Mouse (Mus musculus) stomach, embryonic 15.5 days (tissue): ENCODE measurements around the gene Kdelc1. TPM values are rescaled to one million over a fixed set of nuclear protein-coding genes. Genes with fewer than 3 reads are reported as not detected.
A peak's percentile ranks its signal among the peaks of the same experiment; 100 is the strongest.

Source experiments
- ATAC-seq: fragments of 200-750 bp; cut with Nextera tagmentation; 2 replicates; pipeline ENCODE4 v1.8.0; 2017; ENCODE audit warnings: low read depth, moderate number of reproducible peaks, moderate TSS enrichment; ENCODE audit not compliant: insufficient read depth, low FRiP score
- H3K27ac ChIP-seq: fragments of 300-500 bp; sonication (generic); 2 replicates; pipeline ENCODE4 v1.5.1; 2015; ENCODE audit warnings: mild to moderate bottlenecking, inconsistent platforms
- H3K27me3 ChIP-seq: fragments of 300-500 bp; sonication (generic); replicated peaks from 2 replicates; pipeline ENCODE4 v1.6.1; 2015; ENCODE audit warnings: inconsistent platforms
- H3K36me3 ChIP-seq: fragments of 300-500 bp; sonication (generic); 2 replicates; pipeline ENCODE4 v1.6.1; 2015; ENCODE audit warnings: inconsistent platforms
- H3K4me1 ChIP-seq: fragments of 300-500 bp; sonication (generic); 2 replicates; pipeline ENCODE4 v1.6.1; 2015; ENCODE audit warnings: inconsistent platforms
- H3K4me2 ChIP-seq: fragments of 300-500 bp; sonication (generic); 2 replicates; pipeline ENCODE4 v1.6.1; 2015; ENCODE audit warnings: mild to moderate bottlenecking, inconsistent platforms
- H3K4me3 ChIP-seq: fragments of 300-500 bp; sonication (generic); replicated peaks from 2 replicates; pipeline ENCODE4 v1.5.1; 2015; ENCODE audit warnings: inconsistent platforms
- H3K9ac ChIP-seq: fragments of 300-500 bp; sonication (generic); 2 replicates; pipeline ENCODE4 v1.6.1; 2015; ENCODE audit warnings: inconsistent platforms
- H3K9me3 ChIP-seq: fragments of 300-500 bp; sonication (generic); 2 replicates; pipeline ENCODE4 v1.6.1; 2016; ENCODE audit warnings: inconsistent platforms
- WGBS: fragments of 180-500 bp; shearing (Covaris S2); methylation state at CpG from one replicate; pipeline ENCODE4 v1.1.7; 2015; 5-methylcytosine and 5-hydroxymethylcytosine counted together
- polyA plus RNA-seq: library from polyadenylated mRNA; unstranded; fragments of >200 nt; fragmentation: Nextera tagmentation; extraction: Ambion mirVana; gene quantifications from 2 replicates; pipeline ENCODE4 v1.2.1, GENCODE M21; 2015

Gene Kdelc1
- polyA plus RNA-seq, result 51.6 and 53.1 TPM in 2 replicates

DNA sequence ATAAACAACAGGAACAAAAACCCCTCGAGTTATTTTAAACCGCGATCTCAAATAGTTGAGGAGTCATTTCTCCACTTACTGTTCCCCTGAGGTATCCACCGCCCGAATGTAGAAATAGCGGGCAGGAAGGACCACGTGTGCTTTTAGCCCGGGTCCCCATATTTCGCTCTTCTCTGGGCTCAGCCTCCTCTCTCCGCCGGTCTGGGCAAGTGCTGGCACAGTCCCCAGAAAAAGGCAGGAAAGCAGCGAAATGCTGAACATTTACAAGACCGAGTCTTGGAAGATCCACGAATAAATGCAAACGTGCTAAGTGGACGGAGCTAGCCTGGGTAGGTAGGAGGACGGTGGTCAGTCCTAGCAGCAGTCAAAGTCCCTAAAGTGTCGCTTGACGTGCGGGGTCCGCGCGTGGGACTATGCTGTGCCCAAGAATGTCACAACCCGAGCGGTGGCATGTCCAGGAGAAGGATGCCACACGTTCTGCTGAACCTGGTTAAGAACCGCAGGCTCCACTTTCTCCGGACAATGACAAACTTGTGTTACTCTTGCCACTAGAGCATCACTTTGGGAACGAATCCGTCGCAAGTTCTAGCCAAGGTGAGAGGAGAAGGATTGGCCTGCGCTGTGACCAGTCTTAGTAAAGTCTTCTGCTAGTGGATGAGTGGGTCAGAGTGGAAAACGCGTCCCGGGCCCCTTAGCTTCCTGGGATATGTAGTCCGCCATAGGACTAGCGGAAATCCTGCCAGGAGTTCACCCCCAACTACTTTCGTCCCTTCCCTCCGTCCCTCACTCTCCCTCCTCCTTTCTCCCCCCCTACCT lies at the start of gene Kdelc1, which contains the start of gene Bivm:
Gene Kdelc1, minus strand, starts transcription at position 570 of the 816 bp plus-strand sequence.
Gene Bivm, plus strand, starts transcription at position 719 of the 816 bp plus-strand sequence.
- peak; percentile 95 for ATAC-seq
- Histone ChIP-seq H3K9ac (peak within 1 kb of the TSS; percentile 55), H3K36me3 (0 out of 2 replicates have a peak, but pooled peaks cover 3% of the 10 kb centered on the region), H3K4me3 (peak within 1 kb of the TSS; percentile 71), H3K4me2 (peak within 1 kb of the TSS; percentile 82), H3K27me3 (no peaks in the 10 kb centered on the region), H3K9me3 (no peaks in the 10 kb centered on the region), H3K4me1 (no peaks in the 10 kb centered on the region), H3K27ac (peak within 1 kb of the TSS; percentile 98)
- under 1% methylated on average over 39 of the region's 39 CpGs for WGBS

GRCm38 (mm10) chr1:44167859-44168383 lies 49.3 kb upstream of the Kdelc1 start:
- Histone ChIP-seq H3K4me2 (no peak overlapping the region), H3K36me3 (peaks cover 40% of the 10 kb centered on the region), H3K27me3 (no peaks in the 10 kb centered on the region), H3K4me1 (no peaks in the 10 kb centered on the region), H3K9me3 (no peaks in the 10 kb centered on the region), H3K27ac (no peak overlapping the region), H3K4me3 (no peak overlapping the region), H3K9ac (no peak overlapping the region; the same call in 1 of the 2 replicates)
- ATAC-seq, result no peak
- 96% methylated on average over 3 of the region's 3 CpGs for WGBS

DNA sequence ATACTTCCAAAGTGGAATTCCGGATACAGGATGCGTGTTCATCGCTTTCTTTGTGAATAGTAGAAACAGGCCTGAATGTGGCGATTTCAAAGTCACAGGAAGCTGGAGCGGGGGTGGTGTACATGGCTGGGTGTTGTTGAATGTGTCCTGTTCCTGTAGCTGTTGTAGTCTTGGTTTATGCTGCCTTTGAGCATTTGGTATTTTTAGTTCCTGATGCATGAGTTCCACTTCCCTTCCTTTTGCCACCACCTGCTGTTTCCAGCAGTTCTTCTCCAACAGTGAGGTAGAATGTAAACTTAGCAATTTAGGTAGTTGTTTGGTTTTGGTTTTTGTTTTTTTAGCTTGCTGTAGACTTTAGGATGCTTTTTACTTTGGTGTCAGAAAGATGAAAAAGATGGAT lies 43.8 kb upstream of the Kdelc1 start:
- no peak for ATAC-seq
- Histone ChIP-seq H3K4me2 (no peak overlapping the region), H3K9me3 (no peaks in the 10 kb centered on the region), H3K27me3 (no peaks in the 10 kb centered on the region), H3K4me1 (no peaks in the 10 kb centered on the region), H3K4me3 (no peak overlapping the region), H3K27ac (no peak overlapping the region), H3K9ac (no peak overlapping the region), H3K36me3 (peaks cover 45% of the 10 kb centered on the region)
- 96% methylated on average over 5 of the region's 5 CpGs for WGBS

- ATAC-seq, result no peak
- no peak overlapping the region for H3K4me3 ChIP-seq
- WGBS, result 88% methylated on average over 6 of the region's 6 CpGs
- H3K9ac ChIP-seq, result no peak overlapping the region
- no peak overlapping the region for H3K4me2 ChIP-seq
- H3K36me3 ChIP-seq, result peaks cover 39% of the 10 kb centered on the region
- H3K9me3 ChIP-seq, result no peaks in the 10 kb centered on the region
- no peaks in the 10 kb centered on the region for H3K4me1 ChIP-seq
- H3K27me3 ChIP-seq, result no peaks in the 10 kb centered on the region
- H3K27ac ChIP-seq, result no peak overlapping the region
These were observed 43.2 kb upstream of the Kdelc1 start for GRCm38 (mm10) chr1:44161818-44162217.

- ATAC-seq, result no peak
- no peak overlapping the region for H3K9ac ChIP-seq
- no peak overlapping the region for H3K4me2 ChIP-seq
- no peak overlapping the region for H3K27ac ChIP-seq
- H3K4me1 ChIP-seq, result no peaks in the 10 kb centered on the region
- WGBS, result 89% methylated on average over 6 of the region's 6 CpGs
- no peaks in the 10 kb centered on the region for H3K9me3 ChIP-seq
- H3K4me3 ChIP-seq, result no peak overlapping the region
- H3K36me3 ChIP-seq, result peaks cover 28% of the 10 kb centered on the region; the same call in 1 of the 2 replicates
- H3K27me3 ChIP-seq, result no peaks in the 10 kb centered on the region
These were observed 39.7 kb upstream of the Kdelc1 start for GRCm38 (mm10) chr1:44158317-44158716.

GRCm38 (mm10) chr1:44155287-44155686 lies 36.7 kb upstream of the Kdelc1 start:
- peaks cover 15% of the 10 kb centered on the region; the same call in 1 of the 2 replicates for H3K36me3 ChIP-seq
- no peak overlapping the region for H3K9ac ChIP-seq
- ATAC-seq, result no peak
- no peaks in the 10 kb centered on the region for H3K27me3 ChIP-seq
- H3K27ac ChIP-seq, result no peak overlapping the region
- no peaks in the 10 kb centered on the region for H3K4me1 ChIP-seq
- no peaks in the 10 kb centered on the region for H3K9me3 ChIP-seq
- H3K4me3 ChIP-seq, result no peak overlapping the region
- 89% methylated on average over 4 of the region's 4 CpGs for WGBS
- H3K4me2 ChIP-seq, result no peak overlapping the region

DNA sequence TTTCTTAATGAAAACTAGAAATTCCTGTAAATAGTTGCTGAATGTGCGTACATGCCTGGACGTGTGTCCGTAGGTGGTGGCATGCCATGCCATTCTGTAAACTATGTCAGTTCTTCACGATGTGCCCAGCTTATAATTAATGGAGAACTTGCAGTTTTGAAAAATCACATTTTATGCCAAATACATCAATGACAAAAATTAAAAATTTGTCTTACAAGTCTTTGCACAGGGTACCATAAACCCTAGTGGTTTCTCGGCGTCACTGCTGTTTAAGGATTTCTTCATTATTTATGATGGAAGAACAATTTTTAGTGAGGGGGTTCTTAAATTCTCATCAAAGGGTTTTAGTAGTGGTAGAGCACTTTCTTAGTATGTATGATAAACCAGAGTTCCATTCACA lies 30.1 kb upstream of the Kdelc1 start:
- no peaks in the 10 kb centered on the region for H3K27me3 ChIP-seq
- H3K9ac ChIP-seq, result peak overlapping the region; percentile 67; the same call in 1 of the 2 replicates
- H3K36me3 ChIP-seq, result 0 out of 2 replicates have a peak, but pooled peaks cover 2% of the 10 kb centered on the region
- H3K4me1 ChIP-seq, result no peaks in the 10 kb centered on the region
- H3K9me3 ChIP-seq, result no peaks in the 10 kb centered on the region
- WGBS, result 20% methylated on average over 6 of the region's 6 CpGs
- ATAC-seq, result no peak
- H3K27ac ChIP-seq, result peak overlapping the region; percentile 94; the same call in 1 of the 2 replicates
- H3K4me3 ChIP-seq, result peak overlapping the region; percentile 74
- peak overlapping the region; percentile 60 for H3K4me2 ChIP-seq

DNA sequence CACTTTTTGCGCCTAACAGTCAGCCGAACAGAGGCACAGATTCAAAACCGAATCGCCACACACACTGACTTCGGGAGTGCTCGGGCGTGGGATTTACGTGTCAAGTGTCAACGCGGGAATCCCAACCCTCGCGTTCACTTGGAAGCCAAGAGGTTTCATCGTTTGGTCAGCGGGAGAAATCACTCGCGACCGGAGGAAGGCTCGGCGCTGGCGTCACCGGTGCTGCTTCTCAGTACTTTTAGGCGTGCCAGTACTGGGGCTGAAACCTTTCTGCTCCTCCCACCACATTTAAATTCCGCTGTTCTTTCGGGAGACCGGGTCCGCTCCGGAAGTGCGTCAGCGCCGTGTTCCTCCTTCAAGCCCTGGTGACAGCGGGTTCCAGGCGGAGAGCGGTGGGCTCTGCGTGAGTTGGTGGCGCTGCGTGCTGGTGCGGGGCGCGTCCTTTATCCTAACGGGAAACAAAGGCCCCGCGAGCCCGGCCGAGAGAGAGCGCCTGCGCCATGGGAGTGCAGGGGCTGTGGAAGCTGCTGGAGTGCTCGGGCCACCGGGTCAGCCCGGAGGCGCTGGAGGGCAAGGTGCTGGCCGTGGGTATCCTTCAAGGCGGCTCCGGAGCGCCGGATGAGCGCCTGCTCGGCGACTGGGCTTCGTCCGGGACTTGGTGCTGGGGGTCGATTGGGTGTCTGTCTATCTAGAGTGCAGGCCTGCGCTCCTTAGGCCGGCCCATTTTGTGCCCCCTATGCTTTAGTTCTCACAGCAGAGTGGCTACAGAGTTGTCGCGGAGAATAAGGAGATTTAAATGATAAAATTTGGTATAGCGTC lies 29.2 kb upstream of the Kdelc1 start, which contains the start of gene Ercc5:
Gene Ercc5, plus strand, starts transcription at position 182 of the 819 bp plus-strand sequence.
- WGBS, result under 1% methylated on average over 66 of the region's 66 CpGs
- Histone ChIP-seq H3K27ac (peak within 1 kb of the TSS; percentile 94), H3K4me2 (peak within 1 kb of the TSS; percentile 60), H3K9ac (peak within 1 kb of the TSS; percentile 67), H3K9me3 (no peaks in the 10 kb centered on the region), H3K27me3 (no peaks in the 10 kb centered on the region), H3K4me1 (no peaks in the 10 kb centered on the region), H3K36me3 (peaks cover 11% of the 10 kb centered on the region; the same call in 1 of the 2 replicates), H3K4me3 (peak within 1 kb of the TSS; percentile 74)
- ATAC-seq, result peak; percentile 97

DNA sequence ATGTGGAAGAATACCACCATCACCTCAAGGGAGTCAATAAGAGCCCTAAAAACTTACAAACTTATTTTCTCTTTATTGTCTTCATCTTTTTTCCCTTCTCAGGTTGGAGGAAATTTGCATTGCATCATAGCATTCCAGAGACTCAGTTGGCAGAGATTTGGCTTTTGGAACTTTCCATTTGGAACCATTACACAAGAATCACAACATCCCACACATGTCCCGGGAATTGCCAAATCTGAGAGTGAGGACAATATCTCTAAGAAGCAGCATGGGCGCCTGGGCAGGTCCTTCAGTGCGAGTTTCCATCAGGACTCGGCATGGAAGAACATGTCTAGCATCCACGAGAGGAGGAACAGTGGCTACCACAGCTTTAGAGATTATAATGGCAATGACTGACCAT lies 24.1 kb upstream of the Kdelc1 start:
- ATAC-seq, result no peak
- Histone ChIP-seq H3K9me3 (no peaks in the 10 kb centered on the region), H3K36me3 (peaks cover 18% of the 10 kb centered on the region), H3K27me3 (no peaks in the 10 kb centered on the region), H3K9ac (no peak overlapping the region), H3K4me3 (no peak overlapping the region), H3K27ac (no peak overlapping the region), H3K4me1 (no peaks in the 10 kb centered on the region), H3K4me2 (no peak overlapping the region)
- 93% methylated on average over 5 of the region's 5 CpGs for WGBS

GRCm38 (mm10) chr1:44140232-44140631 lies 21.6 kb upstream of the Kdelc1 start:
- H3K4me3 ChIP-seq, result no peak overlapping the region
- H3K9ac ChIP-seq, result no peak overlapping the region
- 34% methylated on average over 4 of the region's 4 CpGs for WGBS
- H3K4me1 ChIP-seq, result no peaks in the 10 kb centered on the region
- H3K4me2 ChIP-seq, result no peak overlapping the region
- ATAC-seq, result no peak
- H3K36me3 ChIP-seq, result peaks cover 18% of the 10 kb centered on the region
- no peaks in the 10 kb centered on the region for H3K9me3 ChIP-seq
- no peak overlapping the region for H3K27ac ChIP-seq
- H3K27me3 ChIP-seq, result no peaks in the 10 kb centered on the region

DNA sequence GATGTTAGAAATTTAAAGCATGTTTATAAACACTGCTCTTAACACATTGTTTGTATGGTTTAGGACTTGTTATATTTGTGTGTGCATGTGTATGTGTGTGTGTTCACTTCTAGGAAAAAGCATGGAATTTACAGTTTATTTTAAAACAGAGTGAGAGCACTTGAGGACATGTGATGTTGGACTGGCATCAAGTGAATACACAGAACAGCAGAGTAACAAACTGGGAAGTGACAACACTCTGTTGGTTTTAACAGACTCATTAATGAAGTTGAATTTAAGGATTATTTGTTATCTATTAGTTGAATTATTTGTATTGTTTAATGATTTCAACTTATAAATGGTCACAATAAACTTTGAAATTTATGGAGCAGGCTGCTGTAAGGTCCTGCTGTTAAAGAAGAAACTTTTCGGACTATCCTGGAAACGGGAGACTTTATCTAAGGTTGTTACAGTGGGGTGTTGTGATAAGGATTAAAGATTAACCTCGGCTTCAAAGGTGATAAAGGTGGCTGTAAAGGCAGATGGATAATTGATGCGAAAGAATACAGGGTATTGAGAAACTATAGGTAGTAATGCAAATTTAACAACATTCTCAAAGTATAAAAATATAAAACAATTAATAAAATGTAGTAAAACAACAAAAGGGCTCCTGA lies 11.4 kb upstream of the Kdelc1 start:
- no peaks in the 10 kb centered on the region for H3K27me3 ChIP-seq
- H3K4me1 ChIP-seq, result no peaks in the 10 kb centered on the region
- 0 out of 2 replicates have a peak, but pooled peaks cover 8% of the 10 kb centered on the region for H3K36me3 ChIP-seq
- H3K9me3 ChIP-seq, result no peaks in the 10 kb centered on the region
- H3K27ac ChIP-seq, result no peak overlapping the region
- H3K9ac ChIP-seq, result no peak overlapping the region
- H3K4me3 ChIP-seq, result no peak overlapping the region
- 63% methylated on average over 4 of the region's 4 CpGs for WGBS
- ATAC-seq, result no peak
- H3K4me2 ChIP-seq, result no peak overlapping the region
